Mouse (Mus musculus): ENCODE measurements at regions not wholly inside any gene's neighbourhood (a gene's known extent, or its start where the extent isn't known, plus 50 kb on each side); places are given as distances from the start of the nearest gene placed in this dataset.
"Not testable (repeated sequence)": the region's sequence is repeated elsewhere in the genome, so short reads cannot be mapped to it uniquely, and the experiment has no call there.

DNA sequence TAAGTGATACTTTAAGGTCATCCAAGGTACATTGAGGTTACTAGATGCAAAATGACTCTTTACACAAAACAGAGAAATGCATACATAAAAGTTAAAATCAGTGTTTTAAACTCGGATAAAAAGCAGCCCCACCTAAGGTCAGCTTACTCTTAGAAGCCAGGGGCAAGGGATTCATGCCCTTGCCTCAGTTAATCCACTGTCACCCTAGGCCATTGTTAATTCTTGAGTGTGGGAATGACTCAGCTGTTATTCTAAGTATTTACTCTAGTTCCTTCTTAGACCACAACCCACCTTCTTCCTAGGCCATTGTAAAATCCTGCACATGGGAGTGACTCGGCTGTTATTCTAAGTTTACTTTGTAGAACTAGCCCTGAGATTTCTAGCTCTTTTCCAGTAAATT is 64.1 kb upstream of the Ces1h start:
- intact Hi-C loops (cut with DNase I); DNase-seq (ENCODE audit: low spot score): not testable (repeated sequence)

DNA sequence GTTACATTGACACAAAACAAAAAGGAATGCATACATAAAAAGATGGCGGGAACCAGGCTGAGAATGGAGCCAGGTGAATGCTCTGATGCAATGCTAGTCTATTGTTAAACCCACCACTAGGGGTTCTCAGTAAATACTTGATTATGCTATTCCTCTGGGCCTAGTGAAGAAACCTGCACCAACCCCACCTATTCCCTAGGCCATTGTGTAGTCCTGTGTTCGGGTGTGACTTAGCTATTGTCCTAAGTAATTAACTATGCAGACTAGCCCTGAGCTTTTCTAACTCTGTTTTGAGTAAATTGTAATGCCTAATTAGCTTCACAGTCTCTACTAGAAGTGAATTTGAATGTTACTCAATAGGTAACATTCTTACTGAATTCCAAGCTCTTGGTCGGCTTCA is 62.4 kb upstream of the Ces1h start:
- intact Hi-C loops (cut with DNase I): no loop called here

DNA sequence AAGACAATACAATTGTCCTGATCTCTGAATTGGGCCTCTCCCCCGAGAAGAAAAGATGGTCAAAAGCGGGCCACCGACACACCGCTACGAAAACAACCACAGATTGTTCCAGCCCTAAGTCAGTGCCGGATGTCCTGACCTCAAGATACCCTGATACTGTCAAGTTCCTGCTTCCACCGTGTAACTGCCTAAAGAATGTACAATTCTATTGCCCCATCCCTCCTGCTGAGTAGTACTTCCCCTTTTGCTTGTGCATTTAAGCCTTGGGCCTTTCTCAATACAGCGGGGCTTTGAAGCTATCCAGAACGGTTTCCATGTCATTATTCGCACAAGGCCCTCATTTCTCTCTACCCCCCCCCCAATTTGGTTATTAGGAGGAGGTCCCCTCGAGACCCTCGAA is 57.1 kb upstream of the Ces1h start:
- DNase-seq (ENCODE audit: low spot score); intact Hi-C loops (cut with DNase I): not testable (repeated sequence)

More for the DNA sequence above, 62.4 kb upstream of the Ces1h start:
- no peak for DNase-seq (ENCODE audit: low spot score)

GRCm38 (mm10) chr8:93430637-93431036 is 51.1 kb upstream of the Ces1h start:
- intact Hi-C loops (cut with DNase I): loop anchor here (1.0 to 2.0 kb wide), 2 partner anchors 372 to 419 kb away; no protein-coding TSS in a partner anchor
- DNase-seq (ENCODE audit: low spot score): peak; percentile 6

All from heart, postnatal 25 days (tissue).